Mouse (Mus musculus) 3T3-L1 (cell line): ENCODE measurements around the gene Ctnna3.
A peak's percentile ranks its signal among the peaks of the same experiment; 100 is the strongest.
"Not testable (repeated sequence)": the region's sequence is repeated elsewhere in the genome, so short reads cannot be mapped to it uniquely, and the experiment has no call there.

Experiments used
- DNase-seq: peaks from one replicate; pipeline ENCODE4 v3.0.0-alpha.2; 2015; ENCODE audit warnings: low read depth, low spot score

Gene Ctnna3

GRCm38 (mm10) chr10:63423591-63424474 lies 6.1 kb upstream of the Ctnna3 start:
- DNase-seq: no peak

DNA sequence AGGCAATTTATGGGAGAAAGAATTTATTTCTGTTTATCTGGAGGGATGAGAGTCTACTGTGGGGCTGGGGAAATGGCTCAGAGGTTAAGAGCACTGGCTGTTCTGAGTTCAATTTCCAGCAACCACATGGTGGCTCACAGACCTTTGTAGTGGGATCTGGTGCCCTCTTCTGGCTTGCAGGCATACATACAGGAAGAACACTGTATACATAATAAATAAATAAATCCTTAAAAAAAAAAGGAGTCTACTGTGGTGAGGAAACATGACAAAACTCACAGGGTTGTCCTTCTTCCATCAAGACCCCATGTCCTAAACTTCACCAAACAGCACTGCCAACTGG lies 5.5 kb upstream of the Ctnna3 start:
- peak; percentile 71 for DNase-seq

DNA sequence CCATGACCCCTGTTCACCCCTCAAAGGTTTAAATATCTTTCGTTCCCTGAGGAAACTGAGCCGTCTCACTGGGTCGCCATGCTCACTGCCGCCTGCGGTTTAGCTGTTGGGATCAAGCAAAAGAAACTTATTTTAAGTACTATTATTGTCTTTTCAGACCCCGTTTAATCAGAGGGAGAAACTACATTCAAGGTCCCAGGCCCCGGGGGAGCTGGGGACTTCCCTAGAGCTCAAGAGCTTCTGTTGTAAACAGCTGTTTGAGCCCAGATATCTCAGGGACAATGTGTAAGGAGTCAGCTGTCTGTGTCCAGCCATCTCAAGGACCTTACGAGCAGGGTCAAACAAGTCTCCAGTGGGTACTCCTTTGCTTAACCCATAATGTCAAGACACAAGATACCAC lies 2.8 kb upstream of the Ctnna3 start:
- no peak for DNase-seq

- DNase-seq: peak; percentile 59
Measured at GRCm38 (mm10) chr10:63428243-63429022, 1.5 kb upstream of the Ctnna3 start.

DNA sequence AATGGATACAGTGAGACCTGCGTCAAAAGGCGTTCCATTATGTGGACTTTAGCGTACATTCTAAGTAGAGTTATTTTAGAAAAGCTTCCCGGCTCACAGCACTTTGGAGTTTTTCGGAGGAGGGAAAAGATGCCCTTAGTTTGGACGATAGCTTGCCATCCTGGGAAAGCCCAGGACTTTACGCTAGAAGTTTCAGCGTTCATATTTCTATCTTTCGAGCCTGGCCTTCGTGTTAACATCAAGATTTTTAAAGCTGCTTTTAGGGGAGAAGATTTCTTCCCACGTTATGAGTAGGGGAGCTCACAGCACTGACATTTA lies 916 bp upstream of the Ctnna3 start:
- no peak for DNase-seq

DNA sequence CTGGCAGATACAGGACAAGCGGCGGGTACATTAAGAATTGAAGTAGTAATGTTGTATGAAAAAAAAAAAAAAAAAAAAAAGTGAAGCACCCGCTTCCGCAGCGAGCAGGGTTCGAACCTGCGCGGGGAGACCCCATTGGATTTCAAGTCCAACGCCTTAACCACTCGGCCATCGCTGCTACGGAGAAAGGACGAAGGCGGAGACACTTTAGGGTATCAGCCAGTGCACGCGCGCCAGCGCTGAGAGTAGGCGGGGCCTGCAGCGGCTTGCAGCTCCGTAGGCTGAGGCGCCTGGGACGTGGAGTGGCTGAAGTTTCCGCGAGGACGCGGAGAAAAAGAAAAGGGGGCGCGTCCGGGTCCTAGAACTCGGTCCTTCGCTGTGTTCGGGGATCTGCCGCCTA lies 518 bp upstream of the Ctnna3 start:
- DNase-seq: peak; percentile 90

DNA sequence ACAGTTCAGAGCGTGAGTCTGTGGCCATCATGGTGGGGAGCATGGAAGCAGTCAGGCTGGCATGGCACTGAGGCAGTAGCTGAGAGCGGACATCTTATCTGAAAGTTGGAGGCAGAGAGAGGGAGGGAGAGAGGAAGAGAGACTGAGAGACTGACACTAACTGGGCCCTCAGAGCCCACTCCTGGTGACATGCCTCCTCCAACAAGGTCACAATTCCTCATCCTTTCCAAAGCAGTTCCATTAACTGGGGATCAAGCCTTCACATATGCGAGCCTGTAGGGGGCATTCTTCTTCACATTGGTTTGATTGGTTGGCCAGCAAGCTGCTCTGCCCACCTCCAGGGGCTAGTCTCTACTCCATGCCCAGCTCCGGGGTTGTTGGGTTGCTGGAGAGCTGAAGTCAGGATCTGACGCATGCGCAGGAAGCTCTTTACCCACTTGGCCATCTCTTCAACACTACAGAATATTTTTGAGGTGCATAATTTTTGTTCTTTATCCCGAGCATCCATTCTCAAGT lies 1.4 kb downstream of the Ctnna3 start:
- DNase-seq: no peak

GRCm38 (mm10) chr10:63432099-63432498 lies 2.2 kb downstream of the Ctnna3 start:
- DNase-seq: no peak

GRCm38 (mm10) chr10:63432887-63433286 lies 3.0 kb downstream of the Ctnna3 start:
- DNase-seq: no peak

- no peak for DNase-seq
Measured at GRCm38 (mm10) chr10:63438736-63439262, 8.9 kb downstream of the Ctnna3 start.

DNA sequence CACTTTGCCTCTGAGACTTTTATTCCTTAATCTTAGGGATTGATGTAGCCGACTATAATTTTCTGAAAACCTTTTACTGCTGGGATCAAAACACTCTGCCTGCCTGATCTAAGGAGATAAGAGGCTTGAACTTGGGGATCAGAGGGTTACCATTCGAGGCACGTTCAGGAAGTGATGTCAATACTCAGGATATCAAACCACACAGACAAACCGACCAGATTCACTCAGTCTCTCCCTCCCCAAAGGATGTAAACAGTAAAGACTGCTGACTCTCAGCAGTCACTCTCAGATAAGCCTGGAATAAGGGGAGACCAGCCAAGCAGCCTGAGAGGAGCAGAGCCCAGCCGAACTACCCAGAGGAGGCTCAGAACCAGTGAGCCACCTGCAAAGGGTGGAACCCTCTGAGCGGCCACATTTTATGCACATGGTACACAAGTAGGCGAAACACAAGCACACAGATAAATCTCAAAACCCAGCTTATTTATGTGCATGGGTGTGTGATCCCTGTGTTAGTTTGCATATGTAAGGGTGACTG lies 9.9 kb downstream of the Ctnna3 start:
- no peak for DNase-seq

DNA sequence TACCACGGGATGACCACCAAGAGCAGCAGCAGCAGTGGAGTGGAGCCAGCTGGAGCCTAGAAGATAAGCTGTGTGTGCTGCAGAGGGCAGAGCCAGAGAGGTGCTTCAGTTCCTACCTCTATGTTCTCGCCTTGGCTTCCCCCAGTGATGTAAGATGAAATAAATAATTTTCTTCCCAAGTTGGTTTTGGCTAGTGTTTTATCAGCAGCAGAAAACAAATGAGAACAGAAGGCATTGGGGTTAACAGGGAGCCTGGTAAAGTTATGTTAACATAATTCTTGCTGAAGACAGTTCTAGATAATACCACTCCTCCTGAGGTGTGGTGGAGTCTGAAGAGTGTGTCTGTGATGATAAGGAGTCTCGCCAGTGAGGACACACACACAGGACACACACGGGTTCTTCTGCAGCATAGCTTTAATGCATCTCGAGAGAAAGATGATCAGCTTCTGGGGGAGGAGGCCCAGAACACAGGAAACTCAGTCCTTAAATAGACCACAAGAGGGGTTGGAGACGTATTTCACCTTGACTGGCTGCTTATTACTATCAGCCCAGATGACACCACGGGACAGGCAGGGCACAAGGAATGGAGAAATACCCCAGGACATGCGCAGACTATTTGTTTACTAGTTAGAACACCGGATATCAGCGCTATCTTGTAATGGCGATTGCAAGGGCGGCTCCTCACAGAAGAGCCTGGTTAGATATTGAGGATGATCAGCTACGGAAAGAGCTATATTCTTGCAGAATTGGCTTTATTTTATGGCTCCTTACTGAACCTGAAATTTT lies 14.9 kb downstream of the Ctnna3 start:
- DNase-seq: not testable (repeated sequence)

- no peak for DNase-seq
Measured at GRCm38 (mm10) chr10:63453926-63454325, 24.0 kb downstream of the Ctnna3 start.

DNA sequence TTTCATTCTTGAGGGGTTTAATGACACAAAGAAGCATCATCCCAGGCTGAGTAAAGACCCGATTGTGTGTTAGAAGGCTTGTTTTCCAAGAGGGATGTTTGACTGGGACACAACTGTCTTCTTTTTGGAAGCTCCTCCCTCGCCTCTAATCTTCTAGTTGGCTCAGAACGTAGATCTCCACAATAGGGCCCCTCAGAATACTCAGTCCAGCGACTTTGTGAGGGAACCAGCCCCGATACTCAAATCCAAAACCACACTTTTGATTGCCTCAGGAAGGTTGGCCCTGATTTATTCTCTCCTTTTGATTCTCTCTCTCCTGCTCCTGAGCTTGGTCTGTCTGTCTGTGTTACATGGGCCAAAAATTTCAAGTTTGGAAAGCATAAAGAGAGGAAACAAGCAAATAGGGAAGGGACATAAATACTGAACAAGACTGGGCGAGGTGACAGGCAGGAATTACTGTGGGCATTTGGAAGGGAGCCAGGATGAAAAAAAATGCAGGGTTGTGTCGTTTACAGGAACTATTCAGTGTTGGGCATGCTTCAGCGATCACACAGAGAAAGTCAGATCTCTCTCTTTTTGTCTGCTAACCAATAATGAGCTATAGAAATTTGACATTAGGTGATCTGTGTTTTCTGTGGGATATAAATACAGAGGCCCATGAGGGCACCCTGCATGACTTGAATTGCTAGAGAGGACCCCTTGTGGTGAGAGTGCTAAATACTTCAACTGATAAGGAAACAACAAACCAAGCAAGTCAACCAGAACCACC lies 25.4 kb downstream of the Ctnna3 start:
- no peak for DNase-seq

GRCm38 (mm10) chr10:63457292-63458128 lies 27.6 kb downstream of the Ctnna3 start:
- DNase-seq: no peak

- no peak for DNase-seq
Measured at GRCm38 (mm10) chr10:63460935-63461334, 31.0 kb downstream of the Ctnna3 start.

DNA sequence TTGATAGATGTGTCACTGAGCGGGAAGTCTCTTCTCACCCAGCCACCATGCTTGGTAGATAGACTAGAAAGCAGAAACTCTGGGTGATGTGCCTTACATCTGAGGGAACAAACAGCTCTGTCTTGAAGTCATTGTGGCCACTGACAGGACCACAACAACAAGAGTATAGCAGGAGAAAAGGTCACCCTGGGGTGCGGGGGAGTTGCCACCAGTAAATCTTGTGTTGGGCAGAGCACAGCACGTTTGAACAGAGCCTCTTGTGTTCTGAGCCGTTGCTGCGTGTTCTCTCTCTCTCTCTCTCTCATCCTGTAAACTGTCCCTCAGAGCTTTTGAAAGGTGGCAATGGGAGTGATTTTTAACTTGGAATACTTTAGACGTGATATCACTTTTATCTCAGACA lies 42.6 kb downstream of the Ctnna3 start:
- DNase-seq: no peak

DNA sequence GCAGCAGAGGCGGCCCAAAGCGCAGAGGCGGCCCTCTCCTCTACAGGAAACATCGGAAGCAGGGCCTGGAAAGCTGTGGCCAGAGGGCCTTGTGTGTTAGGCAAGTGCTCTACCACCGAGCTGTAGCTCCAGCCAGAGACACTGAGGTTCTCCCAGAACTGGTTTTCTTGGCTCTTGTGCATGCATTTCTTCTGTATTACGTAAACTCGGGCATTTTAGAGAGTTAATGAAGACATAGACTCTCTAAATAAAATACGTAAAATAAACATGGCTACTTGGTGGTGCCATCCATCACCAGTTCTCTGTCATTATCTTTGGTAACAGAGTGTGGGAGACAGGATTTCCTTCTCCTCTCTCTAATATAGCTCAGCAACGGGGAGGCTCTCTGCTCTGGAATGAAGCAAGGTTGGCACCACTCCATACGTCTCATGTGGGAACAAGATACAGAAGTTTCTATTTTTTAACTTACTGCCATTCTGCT lies 46.3 kb downstream of the Ctnna3 start:
- no peak for DNase-seq

GRCm38 (mm10) chr10:63478946-63479345 lies 49.0 kb downstream of the Ctnna3 start:
- no peak for DNase-seq

- no peak for DNase-seq
Measured at GRCm38 (mm10) chr10:63480066-63480465, 50.2 kb downstream of the Ctnna3 start.
